In the genomic region with DNA sequence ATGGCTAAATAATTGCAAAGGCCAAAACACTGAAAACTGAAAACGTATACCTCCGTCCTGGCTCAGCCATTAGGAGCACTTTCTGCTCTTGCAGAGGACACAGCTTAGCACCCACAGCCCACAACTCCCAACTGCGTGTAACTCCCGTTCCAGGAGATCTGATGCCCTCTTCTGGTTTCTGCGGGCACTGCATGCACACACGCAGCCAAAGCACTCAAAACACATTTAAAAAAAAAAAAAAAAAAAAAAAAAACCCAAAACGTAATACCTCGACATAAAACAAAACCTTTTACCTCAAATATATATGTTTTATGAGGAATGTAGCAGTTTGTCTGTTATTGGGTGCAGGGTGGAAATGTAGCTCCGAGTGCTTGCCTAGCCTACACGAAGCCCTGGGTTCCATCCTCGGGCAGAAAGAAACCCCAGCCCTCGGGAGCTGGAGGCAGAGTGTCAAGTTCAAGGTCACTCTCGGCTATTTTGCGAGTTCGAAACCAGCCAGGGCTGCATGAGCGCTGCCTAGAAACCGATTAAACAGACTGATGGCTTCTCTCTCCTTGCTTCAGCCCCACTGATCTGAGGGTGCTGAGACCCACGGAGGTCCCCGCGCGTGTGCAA, we compare ENCODE assay signal across 7 mouse cellular contexts. TPM values are rescaled to one million over a fixed set of nuclear protein-coding genes. Genes with fewer than 3 reads are reported as not detected.
A peak's percentile ranks its signal among the peaks of the same experiment; 100 is the strongest.
DNase-seq lines count a peak whose midpoint lies in the region; ATAC-seq and TF ChIP-seq lines count a peak whose summit lies in the region.

No protein-coding gene starts in this region.

- TF ChIP-seq CTCF in intestine, postnatal 0 days (IDR thresholded peaks at IDR 0.05; ENCODE audit: low read depth) = peak; percentile 83
- peak; percentile 73; the same call in 1 of the 2 replicates for TF ChIP-seq CTCF in small intestine, adult 2 months (IDR thresholded peaks at IDR 0.05; ENCODE audit: extremely low read depth, insufficient read length, insufficient replicate concordance, low read depth, low read length)

- intact Hi-C loops in left cerebral cortex, postnatal 4 days (cut with DNase I) = loop anchor here (2.0 to 10.0 kb wide), 2 partner anchors 522 to 604 kb away; no protein-coding TSS in a partner anchor

- peak; percentile 87 for DNase-seq in adrenal gland, adult 2 months
- peak; percentile 80 for DNase-seq in embryo, embryonic 11.5 days (ENCODE audit: low read depth, low spot score)
- DNase-seq in gastrocnemius, postnatal 4 days (ENCODE audit: low spot score in 2 of 2) = peak; percentile 65 to 87
- DNase-seq in left cerebral cortex, postnatal 4 days = peak; percentile 92

- peaks cover 11% of the 10 kb centered on the region for H3K36me3 ChIP-seq in intestine, postnatal 0 days (ENCODE audit: control insufficient read depth, insufficient read depth)
- H3K36me3 ChIP-seq in midbrain, embryonic 12.5 days = peaks cover 16% of the 10 kb centered on the region
- H3K36me3 ChIP-seq in small intestine, adult 2 months (ENCODE audit: control insufficient read depth, insufficient read depth, low read length) = peaks cover 13% of the 10 kb centered on the region

- H3K9ac ChIP-seq in intestine, postnatal 0 days (ENCODE audit: low read depth, low read length) = peak overlapping the region; percentile 67
- H3K9ac ChIP-seq in midbrain, embryonic 12.5 days (replicated peaks) = peak overlapping the region; percentile 93

- H3K4me3 ChIP-seq in intestine, postnatal 0 days (ENCODE audit: low read depth, low read length) = peak overlapping the region; percentile 97
- peak overlapping the region; percentile 93 for H3K4me3 ChIP-seq in midbrain, embryonic 12.5 days
- peak overlapping the region; percentile 84 for H3K4me3 ChIP-seq in small intestine, adult 2 months (ENCODE audit: low read depth, low read length)

- H3K9me3 ChIP-seq in intestine, postnatal 0 days (ENCODE audit: control insufficient read depth) = no peaks in the 10 kb centered on the region
- no peaks in the 10 kb centered on the region for H3K9me3 ChIP-seq in midbrain, embryonic 12.5 days

- peak overlapping the region; percentile 82 for H3K4me2 ChIP-seq in intestine, postnatal 0 days (replicated peaks; ENCODE audit: low read depth)
- H3K4me2 ChIP-seq in midbrain, embryonic 12.5 days (replicated peaks) = peak overlapping the region; percentile 59

- WGBS in intestine, postnatal 0 days = 3% methylated on average over 21 of the region's 21 CpGs
- 2% methylated on average over 17 of the region's 21 CpGs for WGBS in midbrain, embryonic 12.5 days
- WGBS in small intestine, adult 2 months = under 1% methylated on average over 21 of the region's 21 CpGs

- ATAC-seq in intestine, postnatal 0 days = peak; percentile 39
- ATAC-seq in midbrain, embryonic 12.5 days (ENCODE audit: low FRiP score, low read depth) = peak; percentile 52

- H3K27me3 ChIP-seq in intestine, postnatal 0 days (replicated peaks; ENCODE audit: control insufficient read depth, insufficient read depth, low read length) = no peaks in the 10 kb centered on the region
- H3K27me3 ChIP-seq in midbrain, embryonic 12.5 days = no peaks in the 10 kb centered on the region
- H3K27me3 ChIP-seq in small intestine, adult 2 months (ENCODE audit: control insufficient read depth, insufficient read depth, low read length) = no peaks in the 10 kb centered on the region

- peak overlapping the region; percentile 94 for H3K27ac ChIP-seq in intestine, postnatal 0 days (ENCODE audit: low read depth, low read length)
- H3K27ac ChIP-seq in midbrain, embryonic 12.5 days (replicated peaks) = peak overlapping the region; percentile 91
- H3K27ac ChIP-seq in small intestine, adult 2 months (ENCODE audit: insufficient read depth, low read depth, low read length) = peak overlapping the region; percentile 80

- peaks cover 6% of the 10 kb centered on the region; the same call in 1 of the 2 replicates for H3K4me1 ChIP-seq in intestine, postnatal 0 days (replicated peaks; ENCODE audit: control insufficient read depth, insufficient read depth, low read length)
- peaks cover 9% of the 10 kb centered on the region for H3K4me1 ChIP-seq in midbrain, embryonic 12.5 days
- H3K4me1 ChIP-seq in small intestine, adult 2 months (ENCODE audit: control insufficient read depth, insufficient read depth, insufficient read length, low read length) = peaks cover 4% of the 10 kb centered on the region; the same call in 1 of the 2 replicates

- no peak for TF ChIP-seq POLR2A in small intestine, adult 2 months (IDR thresholded peaks at IDR 0.05; ENCODE audit: low read depth, low read length)

RNA-seq across cellular contexts. Expression of gene Edrf1, which starts 0.5 kb away (rescaled TPM):
- total RNA-seq in adrenal gland, adult 2 months (2021) = 10 to 100 TPM; 15.4 to 18.3 TPM
- polyA plus RNA-seq in adrenal gland, adult 2 months (2012; rRNA removed) = 3.7 and 5.7 TPM in 2 replicates
- 10 to 100 TPM; 14.6 to 15.1 TPM for total RNA-seq in gastrocnemius, postnatal 4 days (2021)
- 5.8 and 6.1 TPM in 2 replicates for polyA plus RNA-seq in intestine, postnatal 0 days (2015; fragmentation: Nextera tagmentation; extraction: Ambion mirVana)
- total RNA-seq in left cerebral cortex, postnatal 4 days (2021) = 10 to 100 TPM; 24.3 to 24.5 TPM
- polyA plus RNA-seq in midbrain, embryonic 12.5 days (2016; fragmentation: Nextera tagmentation; extraction: Ambion mirVana) = 32.2 and 33.0 TPM in 2 replicates
- polyA plus RNA-seq in small intestine, adult 2 months (2012; rRNA removed) = 2.5 and 5.5 TPM in 2 replicates

RNA-seq across cellular contexts. Expression of gene Tex36, which starts 34.9 kb away (rescaled TPM):
- total RNA-seq in adrenal gland, adult 2 months (2021) = not detected
- not detected in 2 replicates for polyA plus RNA-seq in adrenal gland, adult 2 months (2012; rRNA removed)
- total RNA-seq in gastrocnemius, postnatal 4 days (2021) = not detected
- not detected in 2 replicates for polyA plus RNA-seq in intestine, postnatal 0 days (2015; fragmentation: Nextera tagmentation; extraction: Ambion mirVana)
- total RNA-seq in left cerebral cortex, postnatal 4 days (2021) = not detected
- not detected in 2 replicates for polyA plus RNA-seq in midbrain, embryonic 12.5 days (2016; fragmentation: Nextera tagmentation; extraction: Ambion mirVana)
- not detected in 2 replicates for polyA plus RNA-seq in small intestine, adult 2 months (2012; rRNA removed)

RNA-seq across cellular contexts. Expression of gene Mmp21, which starts 43.0 kb away (rescaled TPM):
- not detected for total RNA-seq in adrenal gland, adult 2 months (2021)
- polyA plus RNA-seq in adrenal gland, adult 2 months (2012; rRNA removed) = 0.10 TPM in 1 of 2 replicates, not detected in the other
- not detected for total RNA-seq in gastrocnemius, postnatal 4 days (2021)
- 0.08 TPM in 1 of 2 replicates, not detected in the other for polyA plus RNA-seq in intestine, postnatal 0 days (2015; fragmentation: Nextera tagmentation; extraction: Ambion mirVana)
- total RNA-seq in left cerebral cortex, postnatal 4 days (2021) = not detected
- polyA plus RNA-seq in midbrain, embryonic 12.5 days (2016; fragmentation: Nextera tagmentation; extraction: Ambion mirVana) = 0.09 TPM in 1 of 2 replicates, not detected in the other
- polyA plus RNA-seq in small intestine, adult 2 months (2012; rRNA removed) = not detected in 2 replicates

Comparison
In these comparisons a context has a peak if more than half of its experiments do, and no peak if none do; other contexts are left out.
1. Peak in every context shown above with its lines: DNase-seq, ATAC-seq, H3K4me3 ChIP-seq and H3K27ac ChIP-seq.